20 mouse cellular contexts compared by ENCODE assay signal in genomic region chr4:59575184-59575958, GRCm38 (mm10).
"Had no signal": no experiment of that assay in that cellular context is flagged by ENCODE, and none has a peak within 500 bp of the region (broad histone marks: within the 10 kb centered on the region; RNA-seq: fewer than 3 reads in every experiment).

No protein-coding gene starts in this region.

- H3K27me3 ChIP-seq: limb, embryonic 13.5 days; liver, embryonic 12.5 days; liver, embryonic 15.5 days; lung, embryonic 15.5 days; megakaryocyte, embryonic 14.5 days; neural tube, embryonic 12.5 days had no signal

- H3K9ac ChIP-seq: limb, embryonic 13.5 days; liver, embryonic 12.5 days; liver, embryonic 15.5 days; lung, embryonic 15.5 days; neural tube, embryonic 12.5 days had no signal

- DNase-seq: kidney, adult 2 months; kidney, postnatal 25 days; layer of hippocampus, adult 9-11 months; liver; lung, adult 18-20 months; lung, postnatal 10 days; lung, postnatal 4 days; midbrain, embryonic 14.5 days; thymus, adult 18-20 months; thymus, postnatal 36 days had no signal

- H3K4me3 ChIP-seq: layer of hippocampus, adult 2 months; limb, embryonic 10.5 days; limb, embryonic 13.5 days; liver, embryonic 12.5 days; liver, embryonic 15.5 days; lung, embryonic 15.5 days; megakaryocyte, embryonic 14.5 days; neural tube, embryonic 12.5 days had no signal

- H3K4me2 ChIP-seq: limb, embryonic 13.5 days; liver, embryonic 12.5 days; liver, embryonic 15.5 days; lung, embryonic 15.5 days; midbrain, embryonic 11.5 days; neural tube, embryonic 12.5 days had no signal

- H3K27ac ChIP-seq: kidney, postnatal 0 days; layer of hippocampus, adult 2 months; limb, embryonic 10.5 days; limb, embryonic 13.5 days; liver, embryonic 12.5 days; liver, embryonic 15.5 days; lung, embryonic 15.5 days; neural tube, embryonic 12.5 days had no signal

- H3K4me1 ChIP-seq: lung, embryonic 15.5 days had no signal

- ATAC-seq: liver, embryonic 12.5 days had no signal

- H3K9me3 ChIP-seq: limb, embryonic 10.5 days; limb, embryonic 13.5 days; liver, embryonic 12.5 days; liver, embryonic 15.5 days; lung, embryonic 15.5 days; megakaryocyte, embryonic 14.5 days had no signal

- H3K36me3 ChIP-seq: limb, embryonic 10.5 days; limb, embryonic 13.5 days; liver, embryonic 12.5 days; liver, embryonic 15.5 days; lung, embryonic 15.5 days; neural tube, embryonic 12.5 days had no signal
